Mouse (Mus musculus) MEL (cell line): ENCODE measurements around the gene Nhsl2.

Experiments used
- CHD1 ChIP-seq: IDR thresholded peaks from 2 replicates; pipeline ENCODE4 v1.6.1; 2012; ENCODE audit warnings: low read depth, mild to moderate bottlenecking, inconsistent platforms, low read length, improper control_type of control experiment
- CTCF ChIP-seq, 3 experiments: IDR thresholded peaks in 2 of 3; conservative IDR thresholded peaks in 1 of 3; 2 replicates each; pipeline ENCODE4 v1.5.1; 2011 to 2012; ENCODE audit warnings: low read length in 3 of 3, low read depth in 2 of 3, mild to moderate bottlenecking in 2 of 3, improper control_type of control experiment in 1 of 3, inconsistent platforms in 1 of 3, mixed read lengths in 1 of 3, moderate library complexity in 1 of 3; ENCODE audit not compliant: control insufficient read depth in 1 of 3, insufficient read depth in 1 of 3, poor library complexity in 1 of 3, severe bottlenecking in 1 of 3
- ELF1 ChIP-seq: IDR thresholded peaks from 2 replicates; pipeline ENCODE4 v1.6.1; 2014; ENCODE audit warnings: low read depth, mild to moderate bottlenecking, inconsistent platforms, low read length, improper control_type of control experiment, moderate library complexity
- KAT2A ChIP-seq: conservative IDR thresholded peaks from 2 replicates; pipeline ENCODE4 v1.6.1; 2012; ENCODE audit warnings: low read depth, low read length, improper control_type of control experiment, inconsistent platforms
- MAX ChIP-seq: IDR thresholded peaks from 2 replicates; pipeline ENCODE4 v1.6.1; 2011; ENCODE audit warnings: low read length, improper control_type of control experiment
- NRF1 ChIP-seq: IDR thresholded peaks from 2 replicates; pipeline ENCODE4 v1.6.1; 2014; ENCODE audit warnings: low read depth, mild to moderate bottlenecking, inconsistent platforms, low read length, improper control_type of control experiment, moderate library complexity; ENCODE audit not compliant: poor library complexity, insufficient read depth, severe bottlenecking
- POLR2A ChIP-seq, 2 experiments: IDR thresholded peaks; 2 replicates each; pipeline ENCODE4 v1.6.1; 2011 to 2012; ENCODE audit warnings: low read length in 2 of 2, mild to moderate bottlenecking in 2 of 2, control low read depth in 1 of 2, improper control_type of control experiment in 1 of 2, low read depth in 1 of 2, moderate library complexity in 1 of 2; ENCODE audit not compliant: control insufficient read depth in 1 of 2, insufficient read depth in 1 of 2, poor library complexity in 1 of 2
- POLR2AphosphoS2 ChIP-seq: IDR thresholded peaks from 2 replicates; pipeline ENCODE4 v1.6.1; 2011; ENCODE audit warnings: low read length, improper control_type of control experiment
- POLR2AphosphoS5 ChIP-seq: IDR thresholded peaks from 2 replicates; pipeline ENCODE4 v1.6.1; 2012; ENCODE audit warnings: low read depth, borderline replicate concordance, mild to moderate bottlenecking, inconsistent platforms, low read length, moderate library complexity, mixed read lengths
- RAD21 ChIP-seq: IDR thresholded peaks from 2 replicates; pipeline ENCODE4 v1.6.1; 2011; ENCODE audit warnings: mild to moderate bottlenecking, low read depth, low read length, improper control_type of control experiment
- RCOR1 ChIP-seq: IDR thresholded peaks from 2 replicates; pipeline ENCODE4 v1.6.1; 2012; ENCODE audit warnings: low read depth, mild to moderate bottlenecking, inconsistent platforms, low read length, improper control_type of control experiment
- ZC3H11A ChIP-seq: IDR thresholded peaks from 2 replicates; pipeline ENCODE4 v1.6.1; 2012; ENCODE audit warnings: low read depth, mild to moderate bottlenecking, inconsistent platforms, low read length, improper control_type of control experiment

GRCm38 (mm10) chrX:101805512-101805911 lies 43.7 kb upstream of the Nhsl2 start:
- no peak for TF ChIP-seq CHD1
- TF ChIP-seq POLR2A (IDR thresholded peaks at IDR 0.05; ENCODE audit: control insufficient read depth in 1 of 2, insufficient read depth in 1 of 2, low read depth in 1 of 2, low read length in 2 of 2, poor library complexity in 1 of 2), result no peak
- TF ChIP-seq RAD21, result peak; percentile 58
- no peak for TF ChIP-seq MAX
- no peak for TF ChIP-seq POLR2AphosphoS2
- no peak for TF ChIP-seq NRF1
- TF ChIP-seq KAT2A, result no peak
- TF ChIP-seq CTCF (IDR thresholded peaks at IDR 0.05 in 2 of 3, conservative IDR thresholded peaks at IDR 0.05 in 1 of 3; ENCODE audit: control insufficient read depth in 1 of 3, insufficient read depth in 1 of 3, low read depth in 2 of 3, low read length in 3 of 3, poor library complexity in 1 of 3, severe bottlenecking in 1 of 3), result peak; percentile 13 to 56 (median 31); a peak in 5 of 6 replicates
- TF ChIP-seq ZC3H11A, result no peak
- no peak for TF ChIP-seq RCOR1
- no peak for TF ChIP-seq POLR2AphosphoS5
- no peak for TF ChIP-seq ELF1
